Mouse (Mus musculus): Measurements from ENCODE around the gene Nptn.

The Nptn gene

GRCm38 (mm10) chr9:58657735-58658512, 75.9 kb downstream of the Nptn start:
- peak; percentile 69 for DNase-seq

- peak; percentile 68 for DNase-seq
Measured at GRCm38 (mm10) chr9:58658596-58659309, 76.7 kb downstream of the Nptn start.

DNA sequence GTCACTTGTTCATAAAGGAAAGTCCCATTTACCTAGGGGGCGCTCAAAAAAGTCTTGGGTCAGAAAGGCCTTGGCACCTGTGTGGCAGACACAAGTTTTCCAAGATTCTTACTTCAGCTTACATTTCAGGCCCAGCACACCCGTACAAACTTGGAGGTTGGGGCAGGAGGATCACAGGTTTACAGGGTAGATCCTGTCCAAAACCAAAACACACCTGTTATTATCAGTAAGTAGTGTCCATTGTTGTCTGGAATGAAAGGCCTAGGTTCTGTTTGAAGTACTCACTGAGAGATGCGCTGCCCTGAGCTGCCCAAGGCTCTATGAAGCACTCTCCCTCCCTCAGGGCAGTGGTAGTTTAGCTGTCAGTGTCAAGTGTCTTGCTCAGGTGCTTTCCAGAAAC, 77.3 kb downstream of the Nptn start:
- DNase-seq: peak; percentile 64

- DNase-seq: peak; percentile 82
Measured at GRCm38 (mm10) chr9:58659989-58660388, 77.9 kb downstream of the Nptn start.

DNA sequence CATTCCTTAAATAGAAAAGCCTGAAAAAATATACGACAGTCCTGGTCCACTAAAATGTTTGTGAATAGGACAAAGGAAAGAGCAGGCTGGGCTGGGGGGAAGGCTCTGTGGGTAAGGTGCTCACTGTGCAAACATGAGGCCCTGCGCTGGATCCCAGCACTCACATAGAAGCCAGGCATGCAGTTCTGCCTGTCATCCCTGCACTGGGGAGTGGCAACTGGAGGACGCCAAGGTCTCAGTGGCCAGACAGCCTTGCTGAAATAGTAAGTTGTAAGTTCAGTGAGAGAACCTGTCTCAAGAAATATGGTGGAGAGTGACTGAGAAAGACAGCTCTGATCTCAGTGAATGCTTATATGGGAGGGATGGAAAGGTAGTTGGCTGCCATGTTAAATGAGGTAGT, 78.6 kb downstream of the Nptn start:
- DNase-seq: peak; percentile 55

DNA sequence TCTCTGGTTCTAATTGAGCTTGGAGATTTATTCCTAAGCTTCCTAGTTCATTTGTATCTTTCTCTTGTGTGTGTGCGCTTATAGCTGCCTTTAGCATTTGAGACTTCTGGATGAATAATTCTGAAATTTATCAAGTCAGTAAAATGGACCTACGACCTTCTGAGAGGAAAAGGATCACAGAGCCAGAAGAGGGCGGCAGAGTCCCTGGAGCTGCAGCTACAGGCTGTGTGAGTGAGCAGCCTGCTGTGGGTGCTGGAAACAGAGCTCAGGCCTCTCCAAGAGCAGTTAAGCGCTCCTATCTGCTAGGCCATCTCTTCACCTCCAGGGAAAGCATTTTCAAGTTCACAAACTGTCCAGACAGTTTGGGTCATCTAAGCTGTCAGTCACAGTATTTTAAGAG, 80.0 kb downstream of the Nptn start:
- peak; percentile 37 for DNase-seq

- DNase-seq: peak; percentile 78
Measured at GRCm38 (mm10) chr9:58662791-58663190, 80.8 kb downstream of the Nptn start.

GRCm38 (mm10) chr9:58665492-58665891, 83.5 kb downstream of the Nptn start:
- peak; percentile 83 for DNase-seq

DNA sequence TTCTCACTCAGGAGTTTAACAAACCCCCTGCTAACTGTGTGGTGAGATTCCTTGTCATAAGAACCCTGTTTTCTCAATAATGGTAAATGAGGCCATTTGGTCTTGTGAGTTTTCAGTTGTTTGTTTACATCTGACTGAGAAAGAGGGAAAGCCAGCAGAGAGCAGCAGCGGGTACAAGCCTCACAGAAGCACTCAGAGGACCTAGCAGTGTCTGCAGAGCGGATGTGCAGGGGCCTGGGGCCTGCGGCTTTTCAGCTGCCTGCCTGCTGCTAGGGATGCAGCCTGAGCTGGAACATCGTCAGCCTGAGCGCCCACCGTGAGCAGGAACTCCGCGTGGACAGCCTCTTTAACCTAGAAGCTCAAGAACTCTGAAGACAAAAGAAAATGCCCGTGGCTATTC, 84.2 kb downstream of the Nptn start:
- DNase-seq: peak; percentile 65

GRCm38 (mm10) chr9:58667244-58667643, 85.2 kb downstream of the Nptn start:
- peak; percentile 77 for DNase-seq

DNA sequence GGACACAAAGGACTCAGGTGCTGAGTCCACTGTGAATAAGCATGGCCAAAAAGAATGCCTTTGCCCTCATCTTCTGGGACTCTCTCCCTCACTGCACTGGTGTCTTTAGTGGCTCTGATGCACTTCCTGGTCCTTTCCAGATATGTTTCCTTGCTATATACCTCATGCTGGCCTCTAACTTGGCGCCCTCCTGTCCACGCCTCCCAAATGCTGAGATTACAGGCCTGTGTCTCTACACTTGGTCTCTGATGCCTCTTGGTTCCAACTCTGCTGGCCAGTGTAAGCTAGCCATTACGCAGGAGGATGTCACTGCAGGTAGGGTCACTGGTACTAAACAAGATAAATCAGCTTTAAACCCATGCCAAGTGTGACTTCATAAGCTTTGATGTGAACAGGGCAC, 86.1 kb downstream of the Nptn start:
- DNase-seq: peak; percentile 74

DNA sequence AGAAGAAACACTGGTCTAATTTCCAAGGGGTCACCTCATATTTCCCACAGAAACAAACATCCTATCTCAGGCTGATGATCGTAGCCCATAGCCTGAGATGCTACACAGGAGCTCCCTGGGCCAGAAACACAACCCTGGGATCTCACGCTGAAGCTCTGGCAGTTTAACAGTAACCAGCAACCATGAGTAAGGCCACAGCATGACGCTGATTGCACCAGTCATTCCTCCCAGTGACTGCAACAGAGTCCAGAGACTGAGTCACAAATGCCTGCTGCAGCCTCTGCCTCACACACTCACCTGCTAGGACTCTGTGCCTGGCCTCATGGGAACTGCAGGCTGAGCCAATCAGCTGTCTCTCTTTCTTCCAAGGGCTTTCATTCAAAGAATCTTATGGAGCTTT, 87.0 kb downstream of the Nptn start:
- DNase-seq: peak; percentile 62

GRCm38 (mm10) chr9:58669819-58670218, 87.8 kb downstream of the Nptn start:
- peak; percentile 82 for DNase-seq

DNA sequence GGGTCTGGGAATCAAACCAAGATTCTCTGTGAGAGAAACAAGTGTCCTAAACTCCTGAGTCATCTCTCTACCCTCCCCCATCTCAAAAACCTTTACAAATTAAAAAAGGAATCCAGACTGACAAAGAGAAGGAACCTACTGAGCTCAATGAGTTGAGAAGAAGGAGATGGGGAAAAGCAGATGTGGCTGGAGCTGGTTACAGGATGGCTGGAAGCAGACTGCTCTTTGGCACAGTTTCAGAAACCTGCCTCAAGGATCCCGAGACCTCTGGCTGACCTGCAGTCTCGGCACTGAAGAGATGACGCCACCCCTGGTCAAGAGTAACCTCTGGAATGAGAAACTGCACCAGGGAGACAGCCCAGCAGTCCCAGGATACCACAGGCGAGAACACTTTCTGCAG, 90.4 kb downstream of the Nptn start:
- peak; percentile 97 for DNase-seq

GRCm38 (mm10) chr9:58674736-58675135, 92.7 kb downstream of the Nptn start:
- DNase-seq: peak; percentile 66

- peak; percentile 74 for DNase-seq
Measured at GRCm38 (mm10) chr9:58675371-58675770, 93.3 kb downstream of the Nptn start.

DNA sequence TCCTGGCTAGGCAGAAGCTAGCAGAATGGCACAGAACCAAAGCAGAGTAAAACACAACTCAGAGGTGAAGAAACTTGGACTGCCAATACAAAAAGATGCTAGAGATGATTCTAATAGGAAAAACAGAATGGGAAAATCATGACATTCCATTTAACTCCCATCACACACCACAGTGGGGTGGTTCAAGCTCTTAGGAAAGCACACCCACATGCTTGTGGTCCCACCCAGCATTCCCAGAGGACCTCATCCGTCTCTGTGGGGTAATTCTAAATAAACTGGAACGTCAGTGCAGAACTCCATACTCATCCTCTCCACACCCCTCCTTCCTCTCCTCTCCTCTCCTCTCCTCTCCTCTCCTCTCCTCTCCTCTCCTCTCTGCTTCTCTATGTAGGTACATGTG, 99.4 kb downstream of the Nptn start:
- DNase-seq: no peak

DNA sequence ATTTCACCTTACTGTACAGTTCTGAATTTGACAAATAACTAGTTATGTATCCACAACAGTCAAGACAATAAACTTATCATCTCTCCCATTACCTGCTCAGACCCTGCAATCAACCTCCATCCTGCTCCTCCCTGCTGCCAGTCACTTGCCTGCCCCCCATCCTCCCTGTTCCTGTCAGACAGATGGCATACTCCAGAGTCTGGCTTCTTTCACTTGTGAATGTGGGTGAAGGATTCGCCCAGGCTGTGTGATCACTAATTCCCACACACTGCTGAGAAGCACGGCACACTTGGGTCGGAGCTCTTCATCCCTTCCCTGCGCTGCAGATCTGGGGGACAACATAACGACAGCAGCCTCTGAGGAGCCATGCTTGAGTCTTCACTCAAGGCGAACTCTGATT, 100.1 kb downstream of the Nptn start:
- DNase-seq: peak; percentile 6

- DNase-seq: peak; percentile 90
Measured at GRCm38 (mm10) chr9:58683372-58683771, 101.3 kb downstream of the Nptn start.

- DNase-seq: peak; percentile 78
Measured at GRCm38 (mm10) chr9:58685290-58685689, 103.2 kb downstream of the Nptn start.

DNA sequence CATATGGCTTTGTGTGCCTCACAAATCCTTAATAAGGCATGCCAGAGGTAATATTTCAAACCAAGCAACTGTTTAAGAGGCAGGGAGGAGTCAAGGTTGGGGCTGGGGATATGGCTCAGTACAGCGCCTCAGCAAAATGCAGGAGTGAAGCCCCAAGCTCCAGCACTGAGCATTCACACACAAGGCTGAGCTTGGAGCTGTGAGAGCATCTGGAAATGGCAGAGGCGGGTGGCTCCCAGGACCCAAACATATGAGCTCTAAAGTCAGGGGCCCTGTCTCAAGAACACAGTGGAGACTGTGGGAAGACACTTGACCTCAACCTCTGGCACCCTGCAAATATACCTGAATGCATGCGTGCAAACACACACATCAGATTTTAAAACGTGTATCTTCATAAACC, 106.0 kb downstream of the Nptn start:
- DNase-seq: peak; percentile 51

DNA sequence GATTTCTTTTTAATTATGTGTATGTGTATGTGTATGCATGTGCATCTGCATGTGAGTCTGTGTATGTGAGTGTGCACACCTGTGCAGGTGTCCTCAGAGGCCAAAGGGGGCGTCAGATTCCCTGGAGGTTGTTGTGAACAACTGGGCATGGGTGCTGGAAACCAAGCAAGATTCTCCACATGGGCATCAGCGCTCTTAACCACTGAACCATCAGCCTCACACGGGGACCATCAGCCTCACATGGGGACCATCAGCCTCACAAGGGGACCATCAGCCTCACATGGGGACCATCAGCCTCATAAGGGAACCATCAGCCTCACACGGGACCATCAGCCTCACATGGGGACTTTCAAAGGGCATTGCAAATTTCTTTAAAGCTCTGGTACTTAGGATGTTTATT, 108.7 kb downstream of the Nptn start:
- peak; percentile 74 for DNase-seq

DNA sequence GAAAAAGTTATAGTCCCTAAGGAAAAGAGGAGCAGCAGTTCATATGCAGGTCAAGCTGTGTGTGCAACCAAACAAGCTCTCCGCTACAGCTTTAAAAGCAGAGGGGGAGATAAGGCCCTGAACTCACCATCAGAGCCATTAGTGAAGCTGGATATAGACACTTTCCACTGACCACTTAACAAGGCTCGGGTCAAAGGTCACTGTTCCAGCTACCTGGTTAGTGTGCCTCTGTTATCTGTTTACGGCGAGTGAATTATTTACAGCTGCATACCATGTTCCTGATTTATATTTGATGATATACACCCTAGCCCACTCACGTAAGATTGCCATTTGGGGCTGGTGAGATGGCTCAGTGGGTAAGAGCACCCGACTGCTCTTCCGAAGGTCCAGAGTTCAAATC, 109.4 kb downstream of the Nptn start:
- peak; percentile 13 for DNase-seq

- DNase-seq: peak; percentile 57
Measured at GRCm38 (mm10) chr9:58698486-58698885, 116.4 kb downstream of the Nptn start.

All from heart, adult 11 months (tissue).